Mouse (Mus musculus): ENCODE measurements around the gene Rbbp5.

Gene Rbbp5

GRCm38 (mm10) chr1:132505155-132505554, 28.0 kb downstream of the Rbbp5 start:
- DNase-seq (ENCODE audit: low spot score) = no peak

- DNase-seq (ENCODE audit: low spot score) = no peak
Measured at GRCm38 (mm10) chr1:132506058-132506457, 28.9 kb downstream of the Rbbp5 start, which contains the start of gene Tmem81. Gene Tmem81 (plus strand): TSS chr1:132506230.

GRCm38 (mm10) chr1:132506656-132507055, 29.5 kb downstream of the Rbbp5 start:
- DNase-seq (ENCODE audit: low spot score) = no peak

- no peak for DNase-seq (ENCODE audit: low spot score)
Measured at GRCm38 (mm10) chr1:132509771-132510170, 32.6 kb downstream of the Rbbp5 start.

GRCm38 (mm10) chr1:132511521-132511920, 34.4 kb downstream of the Rbbp5 start:
- DNase-seq (ENCODE audit: low spot score) = no peak

GRCm38 (mm10) chr1:132512106-132512505, 34.9 kb downstream of the Rbbp5 start:
- DNase-seq (ENCODE audit: low spot score) = no peak

GRCm38 (mm10) chr1:132515339-132515738, 38.2 kb downstream of the Rbbp5 start:
- no peak for DNase-seq (ENCODE audit: low spot score)

GRCm38 (mm10) chr1:132516776-132517175, 39.6 kb downstream of the Rbbp5 start:
- no peak for DNase-seq (ENCODE audit: low spot score)

GRCm38 (mm10) chr1:132518621-132519020, 41.5 kb downstream of the Rbbp5 start:
- DNase-seq (ENCODE audit: low spot score) = no peak

GRCm38 (mm10) chr1:132519734-132520133, 42.6 kb downstream of the Rbbp5 start:
- no peak for DNase-seq (ENCODE audit: low spot score)

GRCm38 (mm10) chr1:132520764-132521163, 43.6 kb downstream of the Rbbp5 start:
- DNase-seq (ENCODE audit: low spot score) = no peak

- no peak for DNase-seq (ENCODE audit: low spot score)
Measured at GRCm38 (mm10) chr1:132523048-132523447, 45.9 kb downstream of the Rbbp5 start.

- DNase-seq (ENCODE audit: low spot score) = peak; percentile 22
Measured at GRCm38 (mm10) chr1:132523920-132524319, 46.8 kb downstream of the Rbbp5 start.

GRCm38 (mm10) chr1:132525832-132526231, 48.7 kb downstream of the Rbbp5 start:
- peak; percentile 34 for DNase-seq (ENCODE audit: low spot score)

GRCm38 (mm10) chr1:132528071-132528470, 50.9 kb downstream of the Rbbp5 start:
- no peak for DNase-seq (ENCODE audit: low spot score)

GRCm38 (mm10) chr1:132528647-132529334, 51.6 kb downstream of the Rbbp5 start:
- DNase-seq (ENCODE audit: low spot score) = no peak

- no peak for DNase-seq (ENCODE audit: low spot score)
Measured at GRCm38 (mm10) chr1:132530631-132531191, 53.5 kb downstream of the Rbbp5 start.

- no peak for DNase-seq (ENCODE audit: low spot score)
Measured at GRCm38 (mm10) chr1:132532521-132532920, 55.4 kb downstream of the Rbbp5 start.

- no peak for DNase-seq (ENCODE audit: low spot score)
Measured at GRCm38 (mm10) chr1:132533840-132534239, 56.7 kb downstream of the Rbbp5 start.

- no peak for DNase-seq (ENCODE audit: low spot score)
Measured at GRCm38 (mm10) chr1:132535541-132535940, 58.4 kb downstream of the Rbbp5 start.

- DNase-seq (ENCODE audit: low spot score) = no peak
Measured at GRCm38 (mm10) chr1:132536416-132536815, 59.3 kb downstream of the Rbbp5 start.

- DNase-seq (ENCODE audit: low spot score) = no peak
Measured at GRCm38 (mm10) chr1:132537736-132538135, 60.6 kb downstream of the Rbbp5 start.

- no peak for DNase-seq (ENCODE audit: low spot score)
Measured at GRCm38 (mm10) chr1:132540701-132541100, 63.5 kb downstream of the Rbbp5 start.
